Mouse (Mus musculus) hindbrain, embryonic 13.5 days (tissue): Measurements from ENCODE around the gene Ntn3. TPM values are rescaled to one million over a fixed set of nuclear protein-coding genes. Genes with fewer than 3 reads are reported as not detected.
A peak's percentile ranks its signal among the peaks of the same experiment; 100 is the strongest.

Source experiments
- ATAC-seq: fragments of 200-750 bp; cut with Nextera tagmentation; 2 replicates; pipeline ENCODE4 v1.8.0; 2017; ENCODE audit warnings: moderate TSS enrichment; ENCODE audit not compliant: low FRiP score
- H3K27ac ChIP-seq: fragments of 300-500 bp; sonication (generic); 2 replicates; pipeline ENCODE4 v1.5.1; 2015; ENCODE audit warnings: inconsistent platforms, mild to moderate bottlenecking, moderate library complexity
- H3K27me3 ChIP-seq: fragments of 300-500 bp; sonication (generic); 2 replicates; pipeline ENCODE4 v1.6.1; 2015; ENCODE audit warnings: mild to moderate bottlenecking, inconsistent platforms
- H3K36me3 ChIP-seq: fragments of 300-500 bp; sonication (generic); 2 replicates; pipeline ENCODE4 v1.6.1; 2015; ENCODE audit warnings: mild to moderate bottlenecking, inconsistent platforms
- H3K4me1 ChIP-seq: fragments of 300-500 bp; sonication (generic); replicated peaks from 2 replicates; pipeline ENCODE4 v1.6.1; 2015; ENCODE audit warnings: inconsistent platforms
- H3K4me2 ChIP-seq: fragments of 300-500 bp; sonication (generic); 2 replicates; pipeline ENCODE4 v1.6.1; 2015; ENCODE audit warnings: inconsistent platforms, mild to moderate bottlenecking, moderate library complexity
- H3K4me3 ChIP-seq: fragments of 300-500 bp; sonication (generic); 2 replicates; pipeline ENCODE4 v1.5.1; 2015; ENCODE audit warnings: mild to moderate bottlenecking, inconsistent platforms
- H3K9ac ChIP-seq: fragments of 300-500 bp; sonication (generic); 2 replicates; pipeline ENCODE4 v1.6.1; 2015; ENCODE audit warnings: mild to moderate bottlenecking, inconsistent platforms
- H3K9me3 ChIP-seq: fragments of 300-500 bp; sonication (generic); 2 replicates; pipeline ENCODE4 v1.6.1; 2016; ENCODE audit warnings: inconsistent platforms
- WGBS: fragments of 180-500 bp; shearing (Covaris S2); methylation state at CpG from one replicate; pipeline ENCODE4 v1.1.7; 2015; 5-methylcytosine and 5-hydroxymethylcytosine counted together
- polyA plus RNA-seq: library from polyadenylated mRNA; unstranded; fragments of >200 nt; fragmentation: Nextera tagmentation; extraction: Ambion mirVana; gene quantifications from 2 replicates; pipeline ENCODE4 v1.2.1, GENCODE M21; 2015

Gene Ntn3
- polyA plus RNA-seq = 4.2 and 5.2 TPM in 2 replicates

DNA sequence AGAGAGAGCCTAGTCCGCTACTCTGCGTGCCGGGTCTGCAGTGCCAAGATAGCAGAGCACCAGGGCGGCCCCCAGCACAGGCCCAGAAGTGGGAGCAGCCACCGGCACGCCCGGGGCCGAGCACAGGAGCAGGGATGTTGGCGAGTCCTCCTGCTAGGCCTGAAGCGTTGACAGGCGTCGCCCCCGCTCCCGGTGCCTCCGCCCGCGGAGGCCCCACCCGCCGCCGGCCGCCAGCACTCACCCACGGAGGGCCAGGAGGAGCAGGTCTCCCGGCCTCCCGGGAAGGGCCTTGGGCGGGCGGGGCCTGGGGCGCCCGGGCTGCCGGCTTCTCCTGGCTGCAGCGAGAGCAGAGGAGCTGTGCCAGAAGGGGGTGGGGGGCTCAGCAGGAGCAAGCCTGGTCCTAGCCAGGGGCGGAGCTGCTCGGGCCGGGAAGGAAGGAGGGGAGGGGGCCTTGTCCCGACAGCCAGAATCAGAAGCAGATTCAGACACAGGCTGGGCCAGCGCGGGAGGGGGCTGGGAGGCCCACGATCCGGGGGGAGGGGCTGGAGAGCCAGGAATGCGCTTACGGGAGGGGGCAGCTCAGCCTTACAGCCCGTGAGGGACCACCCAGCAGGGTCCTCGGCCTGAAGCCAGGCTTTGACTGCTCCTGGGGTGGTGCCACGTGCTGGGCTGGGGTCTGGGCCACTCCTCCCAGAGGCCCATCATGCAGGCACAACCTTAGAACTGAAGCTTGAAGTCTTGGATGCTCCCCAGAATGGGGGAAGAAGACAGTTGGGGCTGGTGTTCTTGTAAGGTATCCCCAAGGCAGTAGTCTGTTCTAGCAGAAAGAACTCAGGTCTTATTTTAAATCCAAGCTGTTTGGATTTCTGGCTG lies at the start of gene Ntn3:
Ntn3 (minus strand) TSS at position 489 of the 873 bp plus-strand sequence.
- no peaks in the 10 kb centered on the region for H3K36me3 ChIP-seq
- H3K9me3 ChIP-seq = no peaks in the 10 kb centered on the region
- H3K4me3 ChIP-seq = peak within 1 kb of the TSS; percentile 75
- under 1% methylated on average over 34 of the region's 43 CpGs for WGBS
- peak within 1 kb of the TSS; percentile 80 for H3K27ac ChIP-seq
- H3K4me2 ChIP-seq = peak within 1 kb of the TSS; percentile 92
- peak within 1 kb of the TSS; percentile 81 for H3K9ac ChIP-seq
- ATAC-seq = peak; percentile 9
- H3K4me1 ChIP-seq = peaks cover 77% of the 10 kb centered on the region
- H3K27me3 ChIP-seq = peaks cover 32% of the 10 kb centered on the region

DNA sequence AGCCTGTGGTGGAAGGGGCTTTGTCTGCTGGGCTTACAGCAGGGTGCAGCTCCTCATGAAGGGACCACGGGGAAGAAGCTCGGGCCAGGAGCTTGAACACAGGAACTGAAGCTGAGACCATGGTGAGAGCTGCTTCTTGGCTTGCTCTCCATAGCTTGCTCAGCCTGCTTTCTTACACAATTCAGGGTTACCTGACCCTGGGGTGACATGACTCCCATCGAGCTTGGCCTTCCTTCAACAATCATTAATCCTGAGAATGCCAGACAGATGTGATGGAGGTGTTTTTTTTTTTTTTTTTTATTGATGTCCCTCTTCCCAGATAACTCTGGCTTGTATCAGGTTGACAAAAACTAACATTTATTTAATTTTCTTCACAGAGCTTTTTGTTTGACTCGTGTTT lies 49.6 kb upstream of the Ntn3 start:
- Histone ChIP-seq H3K9ac (no peak overlapping the region), H3K4me3 (no peak overlapping the region)
- WGBS = 82% methylated on average over 4 of the region's 4 CpGs

DNA sequence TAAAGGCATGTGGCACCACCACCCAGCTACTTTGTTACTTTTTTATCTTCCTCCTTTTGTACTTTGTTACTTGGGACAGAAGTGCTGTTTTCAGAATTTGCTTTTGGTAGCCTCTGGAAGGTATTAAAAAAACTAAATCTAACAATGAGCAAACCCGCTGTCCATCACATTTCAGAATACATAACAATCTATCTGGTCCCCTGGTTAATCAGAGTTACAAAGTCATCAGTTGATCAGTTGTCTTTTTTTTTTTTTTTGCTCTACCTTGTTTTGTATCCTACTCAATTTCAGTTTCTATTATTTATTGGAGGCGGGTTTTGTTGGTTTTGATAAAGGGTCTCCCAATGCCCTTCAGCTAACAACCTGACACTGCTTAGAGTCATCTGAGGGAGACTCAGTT lies 43.0 kb upstream of the Ntn3 start:
- H3K4me3 ChIP-seq = peak overlapping the region; percentile 75; the same call in 1 of the 2 replicates
- H3K27ac ChIP-seq = no peak overlapping the region
- H3K36me3 ChIP-seq = peaks cover 7% of the 10 kb centered on the region
- WGBS = 99% methylated on average over 2 of the region's 2 CpGs
- no peaks in the 10 kb centered on the region for H3K9me3 ChIP-seq
- no peaks in the 10 kb centered on the region for H3K27me3 ChIP-seq
- H3K4me2 ChIP-seq = peak overlapping the region; percentile 80; the same call in 1 of the 2 replicates
- ATAC-seq = no peak
- peaks cover 14% of the 10 kb centered on the region for H3K4me1 ChIP-seq
- no peak overlapping the region for H3K9ac ChIP-seq

More for the DNA sequence above, 49.6 kb upstream of the Ntn3 start:
- Histone ChIP-seq H3K36me3 (no peaks in the 10 kb centered on the region), H3K4me1 (no peaks in the 10 kb centered on the region), H3K9me3 (no peaks in the 10 kb centered on the region), H3K27me3 (no peaks in the 10 kb centered on the region), H3K27ac (no peak overlapping the region), H3K4me2 (no peak overlapping the region)
- ATAC-seq = no peak

DNA sequence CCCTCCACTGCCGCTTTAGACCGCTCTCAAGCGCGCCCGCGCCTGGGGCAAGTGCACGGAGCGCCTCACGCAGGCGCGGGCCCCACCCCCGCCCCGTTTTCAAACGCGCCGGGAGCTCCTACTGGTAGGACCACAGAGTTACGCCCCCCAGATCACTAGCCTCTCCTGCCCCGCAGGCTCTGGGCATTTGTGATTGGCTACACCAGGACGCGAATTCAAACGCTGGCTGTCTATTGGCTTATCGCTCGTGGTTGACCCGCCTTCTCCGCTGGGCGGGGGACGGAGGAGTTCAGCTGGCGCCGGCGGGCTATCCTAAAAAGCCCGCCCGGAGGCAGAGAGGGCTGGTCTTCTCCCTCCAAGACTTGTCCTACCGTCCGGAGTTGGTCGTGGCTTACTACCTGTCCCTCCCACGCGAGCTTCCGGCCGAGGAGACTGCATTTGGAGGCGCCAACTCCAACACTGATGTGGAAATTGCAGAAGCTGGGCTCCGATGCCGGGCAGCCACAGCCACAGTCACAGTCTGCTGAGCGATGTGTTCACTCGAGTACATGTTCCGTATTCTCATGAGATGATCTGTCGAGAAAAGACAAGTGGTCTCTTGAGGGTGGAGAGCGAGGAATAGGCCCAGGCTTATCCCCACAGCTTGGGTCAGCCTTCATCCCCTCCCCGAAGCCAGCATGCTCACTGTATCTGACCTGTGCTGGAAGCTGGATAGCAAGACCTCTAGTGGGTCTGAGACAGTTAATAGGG lies 42.2 kb upstream of the Ntn3 start, which contains the start of gene Ccnf:
Ccnf (minus strand) TSS at position 165 of the 750 bp plus-strand sequence.
- Histone ChIP-seq H3K9me3 (no peaks in the 10 kb centered on the region), H3K27me3 (no peaks in the 10 kb centered on the region), H3K9ac (peak within 1 kb of the TSS; percentile 82), H3K36me3 (peaks cover 7% of the 10 kb centered on the region), H3K4me3 (peak within 1 kb of the TSS; percentile 75), H3K27ac (peak within 1 kb of the TSS; percentile 79), H3K4me1 (peaks cover 14% of the 10 kb centered on the region), H3K4me2 (peak within 1 kb of the TSS; percentile 80)
- ATAC-seq = peak; percentile 100
- WGBS = under 1% methylated on average over 48 of the region's 48 CpGs

DNA sequence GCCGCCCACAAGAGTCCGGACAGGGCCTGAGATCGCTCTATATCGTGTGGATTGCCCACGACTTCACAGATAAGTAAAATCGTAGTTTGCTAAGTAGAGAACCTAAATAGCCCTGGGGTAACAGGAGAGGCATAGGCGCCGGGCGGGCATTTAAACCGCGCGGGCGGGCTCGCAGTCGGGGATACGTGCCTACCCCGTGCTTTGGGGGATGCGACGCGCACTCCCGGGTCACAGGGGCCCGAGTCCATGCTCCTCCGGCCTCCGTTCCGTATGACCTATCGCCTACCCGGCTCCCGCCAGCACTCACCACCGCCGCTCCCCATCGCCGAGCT lies 41.6 kb upstream of the Ntn3 start:
- ATAC-seq = no peak
- Histone ChIP-seq H3K36me3 (peaks cover 7% of the 10 kb centered on the region), H3K4me2 (peak overlapping the region; percentile 80), H3K9me3 (no peaks in the 10 kb centered on the region), H3K27me3 (no peaks in the 10 kb centered on the region), H3K27ac (peak overlapping the region; percentile 64; the same call in 1 of the 2 replicates), H3K4me3 (peak overlapping the region; percentile 75), H3K9ac (peak overlapping the region; percentile 82), H3K4me1 (peaks cover 14% of the 10 kb centered on the region)
- under 1% methylated on average over 32 of the region's 32 CpGs for WGBS

DNA sequence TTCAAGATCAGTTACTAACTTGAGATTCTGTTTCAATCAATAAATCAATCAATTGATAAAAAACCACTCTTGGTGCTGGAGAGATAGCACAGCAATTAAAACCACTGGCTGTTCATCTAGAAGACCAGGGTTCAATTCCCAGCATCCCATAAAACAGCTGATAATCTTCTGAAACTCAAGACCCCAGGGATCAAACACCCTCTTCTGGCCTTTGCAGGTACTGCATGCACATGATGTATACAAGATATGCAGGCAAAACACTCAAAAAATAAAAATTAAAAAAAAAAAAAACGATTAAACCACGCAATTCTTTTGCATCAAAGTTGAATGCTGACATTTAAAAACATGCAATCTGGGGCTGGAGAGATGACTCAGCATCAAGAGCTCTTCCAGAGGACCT lies 39.3 kb upstream of the Ntn3 start:
- Histone ChIP-seq H3K27me3 (no peaks in the 10 kb centered on the region), H3K4me1 (peaks cover 14% of the 10 kb centered on the region), H3K36me3 (peaks cover 24% of the 10 kb centered on the region), H3K27ac (no peak overlapping the region), H3K4me2 (no peak overlapping the region), H3K9ac (no peak overlapping the region), H3K9me3 (peaks cover 3% of the 10 kb centered on the region; the same call in 1 of the 2 replicates), H3K4me3 (no peak overlapping the region)
- 95% methylated on average over 2 of the region's 2 CpGs for WGBS
- no peak for ATAC-seq

DNA sequence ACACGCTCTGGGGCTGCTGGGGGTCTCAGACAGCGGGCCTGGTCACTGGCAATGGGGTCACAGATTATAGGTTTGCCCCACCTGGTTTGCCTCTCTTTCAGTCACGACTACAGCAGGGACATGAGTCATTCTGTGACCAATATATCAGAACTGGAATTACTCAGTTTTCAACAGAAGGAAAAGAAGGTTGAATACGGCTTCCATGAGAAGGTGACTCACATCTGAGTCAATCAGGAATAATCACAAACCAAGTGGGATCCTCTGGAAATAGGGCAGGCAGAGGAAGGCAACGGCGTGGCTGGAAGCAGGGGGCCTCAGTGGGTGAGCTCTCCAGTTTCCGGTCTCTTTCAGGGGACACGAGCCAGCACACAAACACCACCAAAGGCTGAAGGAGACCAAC lies 34.7 kb upstream of the Ntn3 start:
- Histone ChIP-seq H3K36me3 (peaks cover 64% of the 10 kb centered on the region), H3K27ac (no peak overlapping the region), H3K4me3 (no peak overlapping the region), H3K4me2 (no peak overlapping the region), H3K4me1 (no peaks in the 10 kb centered on the region), H3K9ac (no peak overlapping the region), H3K9me3 (peaks cover 3% of the 10 kb centered on the region; the same call in 1 of the 2 replicates), H3K27me3 (no peaks in the 10 kb centered on the region)
- 99% methylated on average over 8 of the region's 8 CpGs for WGBS
- ATAC-seq = no peak

DNA sequence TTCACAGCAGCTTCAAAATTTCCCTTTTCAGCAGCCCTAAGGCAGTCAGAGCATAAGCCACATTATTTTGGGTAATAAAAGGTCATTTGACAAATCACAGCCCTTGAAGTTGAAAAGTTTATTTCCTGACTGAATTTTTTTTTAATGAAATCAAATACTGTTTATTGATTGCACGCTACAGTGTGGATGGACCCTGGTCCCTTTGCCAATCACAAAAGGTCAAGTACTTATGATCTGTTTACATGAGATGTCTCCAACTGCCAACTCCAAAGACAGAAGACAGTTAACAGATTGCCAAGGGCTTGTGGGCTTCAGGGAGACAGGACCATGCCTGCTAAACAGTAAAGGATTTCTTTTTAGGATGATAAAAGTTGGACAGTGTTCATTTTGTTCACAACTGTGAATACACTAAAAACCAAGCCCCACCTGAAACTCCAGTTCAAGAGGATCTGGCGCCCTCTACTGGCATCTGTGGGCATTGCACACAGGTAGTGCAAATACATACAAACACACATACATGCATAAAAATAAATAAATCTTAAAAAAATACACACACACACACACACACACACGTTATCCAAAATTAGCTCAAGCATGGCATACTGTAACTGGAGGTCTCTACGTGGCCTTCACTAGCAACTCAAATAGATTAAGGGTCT lies 34.1 kb upstream of the Ntn3 start:
- H3K4me3 ChIP-seq = no peak overlapping the region
- 89% methylated on average over 4 of the region's 4 CpGs for WGBS
- no peaks in the 10 kb centered on the region for H3K27me3 ChIP-seq
- H3K27ac ChIP-seq = no peak overlapping the region
- no peak overlapping the region for H3K4me2 ChIP-seq
- peaks cover 68% of the 10 kb centered on the region for H3K36me3 ChIP-seq
- H3K4me1 ChIP-seq = no peaks in the 10 kb centered on the region
- no peak for ATAC-seq
- H3K9me3 ChIP-seq = peaks cover 3% of the 10 kb centered on the region; the same call in 1 of the 2 replicates
- no peak overlapping the region for H3K9ac ChIP-seq

DNA sequence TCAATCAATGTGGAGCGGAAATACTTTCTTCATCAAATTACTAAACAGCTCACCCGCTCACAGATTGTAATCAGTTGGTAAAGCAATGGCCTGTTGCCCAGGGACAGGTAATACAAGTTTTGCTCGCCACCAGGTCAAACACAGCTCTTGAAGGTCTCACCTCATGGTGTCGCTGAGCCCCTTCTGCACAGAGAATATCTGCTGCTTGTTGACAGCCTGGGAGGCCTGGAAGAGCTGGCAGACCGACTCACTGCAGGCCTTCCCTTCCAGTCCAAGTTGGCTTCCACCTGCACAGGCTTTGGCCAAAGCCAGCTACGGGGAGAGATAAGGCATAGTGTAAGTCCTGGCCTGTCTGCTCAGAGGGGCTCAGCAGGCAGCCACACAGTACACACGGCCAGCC lies 27.6 kb upstream of the Ntn3 start:
- Histone ChIP-seq H3K27ac (no peak overlapping the region), H3K9ac (no peak overlapping the region), H3K4me2 (no peak overlapping the region), H3K27me3 (no peaks in the 10 kb centered on the region), H3K9me3 (no peaks in the 10 kb centered on the region), H3K36me3 (peaks cover 93% of the 10 kb centered on the region), H3K4me3 (no peak overlapping the region), H3K4me1 (no peaks in the 10 kb centered on the region)
- no peak for ATAC-seq
- 94% methylated on average over 7 of the region's 7 CpGs for WGBS

DNA sequence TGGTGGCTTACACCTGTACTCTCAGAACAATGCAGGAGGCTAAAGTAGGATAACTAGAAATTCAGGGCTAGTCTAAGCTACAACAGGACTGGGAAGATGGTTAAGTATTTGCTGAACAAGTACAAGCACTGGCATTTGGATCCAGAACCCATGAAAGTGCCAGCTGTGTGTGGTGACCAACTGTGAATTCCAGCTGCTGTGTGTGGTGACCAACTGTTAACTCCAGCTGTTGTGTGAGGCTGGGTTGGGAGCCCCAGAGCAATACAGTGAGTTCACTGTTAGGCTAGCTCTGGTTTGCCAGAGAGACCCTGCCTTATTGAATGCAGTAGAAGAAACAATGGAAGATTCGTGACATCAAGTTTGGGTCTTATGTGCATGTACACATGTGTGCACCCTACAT lies 27.1 kb upstream of the Ntn3 start:
- WGBS = 96% methylated on average over 1 of the region's 1 CpGs
- Histone ChIP-seq H3K4me2 (no peak overlapping the region), H3K9ac (no peak overlapping the region), H3K4me3 (no peak overlapping the region), H3K27me3 (no peaks in the 10 kb centered on the region), H3K4me1 (no peaks in the 10 kb centered on the region), H3K27ac (no peak overlapping the region), H3K9me3 (no peaks in the 10 kb centered on the region), H3K36me3 (peaks cover 93% of the 10 kb centered on the region)
- ATAC-seq = no peak

DNA sequence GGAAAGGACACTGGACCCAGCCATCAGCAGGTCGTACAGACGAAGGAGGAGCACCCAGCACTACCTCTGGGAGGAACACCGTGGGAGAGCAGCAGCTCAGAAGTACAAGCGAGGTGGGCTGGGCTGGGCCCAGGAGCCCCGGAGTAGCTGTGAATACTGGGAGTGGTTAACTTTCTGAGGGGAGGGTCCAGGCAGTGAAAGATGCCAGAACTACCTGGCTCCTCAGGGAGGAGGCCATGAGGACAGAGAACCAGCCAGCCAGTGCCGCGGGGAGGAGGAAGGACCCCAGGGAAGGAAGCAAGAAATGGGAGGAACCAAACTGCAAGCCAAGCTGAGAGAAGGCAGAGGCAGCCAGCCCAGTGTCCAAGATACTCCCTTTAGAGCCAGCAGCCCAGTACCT lies 18.6 kb upstream of the Ntn3 start:
- H3K4me2 ChIP-seq = no peak overlapping the region

DNA sequence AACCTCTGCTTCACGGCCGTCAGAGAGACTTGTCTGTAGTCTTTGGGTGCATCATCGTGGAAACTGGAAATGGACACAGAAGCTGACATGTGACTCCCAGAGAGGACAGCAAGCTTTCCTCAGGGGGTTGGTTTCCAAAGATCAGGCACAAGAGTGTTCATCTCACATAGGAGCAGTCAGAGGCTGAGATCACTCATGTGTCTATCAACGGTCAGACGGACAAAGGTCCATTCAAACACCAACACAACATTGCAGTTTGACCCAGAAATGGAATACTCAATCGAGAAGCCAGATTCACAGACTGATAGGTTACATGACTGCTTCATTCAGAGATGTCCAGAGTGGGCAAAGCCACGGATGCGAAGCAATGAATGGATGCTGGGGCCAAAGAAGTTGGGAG lies 17.4 kb upstream of the Ntn3 start:
- H3K4me1 ChIP-seq = no peaks in the 10 kb centered on the region
- no peaks in the 10 kb centered on the region for H3K27me3 ChIP-seq
- no peak overlapping the region for H3K4me2 ChIP-seq
- 0 out of 2 replicates have a peak overlapping the region, but pooled peaks have one; percentile 25 for H3K9ac ChIP-seq
- no peaks in the 10 kb centered on the region for H3K9me3 ChIP-seq
- H3K36me3 ChIP-seq = peaks cover 67% of the 10 kb centered on the region
- no peak overlapping the region for H3K4me3 ChIP-seq
- 91% methylated on average over 8 of the region's 8 CpGs for WGBS
- H3K27ac ChIP-seq = no peak overlapping the region
- ATAC-seq = no peak

More for the DNA sequence above, 18.6 kb upstream of the Ntn3 start:
- no peaks in the 10 kb centered on the region for H3K27me3 ChIP-seq
- H3K36me3 ChIP-seq = peaks cover 79% of the 10 kb centered on the region
- H3K9ac ChIP-seq = no peak overlapping the region
- no peaks in the 10 kb centered on the region for H3K9me3 ChIP-seq
- WGBS = 93% methylated on average over 7 of the region's 7 CpGs
- no peak overlapping the region for H3K27ac ChIP-seq
- H3K4me1 ChIP-seq = no peaks in the 10 kb centered on the region
- ATAC-seq = no peak
- no peak overlapping the region for H3K4me3 ChIP-seq
